Mouse (Mus musculus): ENCODE measurements around the gene Vps37b.

The Vps37b gene

GRCm38 (mm10) chr5:124019348-124020216 is 12.5 kb downstream of the Vps37b start:
- DNase-seq = peak; percentile 63

- DNase-seq = no peak
Measured at GRCm38 (mm10) chr5:124018651-124019050, 13.4 kb downstream of the Vps37b start.

GRCm38 (mm10) chr5:124017941-124018340 is 14.1 kb downstream of the Vps37b start:
- DNase-seq = no peak

- DNase-seq = no peak
Measured at GRCm38 (mm10) chr5:124016291-124016821, 15.7 kb downstream of the Vps37b start.

GRCm38 (mm10) chr5:124015727-124016126 is 16.3 kb downstream of the Vps37b start:
- DNase-seq = no peak

- no peak for DNase-seq
Measured at GRCm38 (mm10) chr5:124014791-124015251, 17.2 kb downstream of the Vps37b start.

DNA sequence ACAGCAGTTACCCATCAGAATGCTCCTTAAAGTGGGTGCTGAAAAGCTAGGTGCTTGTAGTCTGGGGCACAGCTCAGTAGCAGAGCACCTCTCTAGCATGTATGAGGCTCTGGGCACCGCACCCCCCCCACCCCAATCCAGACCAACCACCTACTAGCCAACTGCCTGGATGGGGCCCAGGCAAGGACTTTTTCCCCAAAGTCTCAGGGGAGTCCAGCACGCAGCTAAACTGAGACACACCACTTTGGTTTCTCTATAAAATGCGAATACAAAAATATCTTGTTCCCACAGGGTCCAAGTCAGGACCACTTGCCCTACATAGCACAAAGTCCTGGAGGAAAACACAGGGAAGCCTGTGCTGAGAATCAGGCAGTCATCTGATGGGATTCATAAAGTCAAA is 17.9 kb downstream of the Vps37b start:
- DNase-seq = no peak

- DNase-seq = no peak
Measured at GRCm38 (mm10) chr5:124013747-124014146, 18.3 kb downstream of the Vps37b start.

GRCm38 (mm10) chr5:124012885-124013284 is 19.2 kb downstream of the Vps37b start:
- DNase-seq = no peak

- DNase-seq = no peak
Measured at GRCm38 (mm10) chr5:124011927-124012326, 20.1 kb downstream of the Vps37b start.

DNA sequence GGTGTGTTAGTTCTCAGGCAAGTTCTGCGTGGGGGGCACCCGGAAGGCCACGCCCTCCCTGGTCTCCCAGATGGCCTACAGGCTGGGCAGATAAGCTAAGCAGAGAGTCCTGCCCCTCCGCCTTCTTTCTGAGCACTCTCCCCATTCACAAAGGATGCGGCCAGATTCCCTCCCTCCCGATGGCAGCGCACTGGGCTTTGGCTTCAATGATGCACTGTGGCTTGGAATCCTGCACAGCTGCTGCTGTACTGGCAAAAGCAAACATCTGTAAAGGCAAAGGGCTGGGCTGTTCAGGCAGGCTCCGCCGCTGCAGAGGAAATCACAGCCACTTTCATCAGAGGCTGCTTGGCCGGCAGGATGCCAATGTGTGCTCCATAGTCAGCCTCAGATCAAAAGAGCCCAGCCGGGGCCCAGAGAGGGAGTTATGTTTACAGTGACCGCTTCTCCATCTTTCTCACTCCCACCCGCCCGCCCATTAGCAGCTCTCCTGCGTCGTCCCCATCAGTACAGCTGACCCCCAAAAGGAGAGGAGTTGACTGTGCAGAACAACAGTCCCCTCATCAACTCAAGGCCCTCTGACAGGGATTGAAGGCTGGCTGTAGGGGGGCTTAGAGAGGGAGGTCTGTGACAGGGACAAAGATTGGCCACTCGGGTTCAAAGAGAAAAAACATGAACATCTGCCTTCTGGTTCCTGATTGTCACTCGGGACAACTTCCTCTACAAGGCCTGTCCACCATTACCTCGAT is 21.0 kb downstream of the Vps37b start:
- no peak for DNase-seq

- DNase-seq = no peak
Measured at GRCm38 (mm10) chr5:124010077-124010476, 22.0 kb downstream of the Vps37b start.

- DNase-seq = no peak
Measured at GRCm38 (mm10) chr5:124006891-124007491, 25.1 kb downstream of the Vps37b start.

GRCm38 (mm10) chr5:124006082-124006873 is 25.8 kb downstream of the Vps37b start:
- no peak for DNase-seq

DNA sequence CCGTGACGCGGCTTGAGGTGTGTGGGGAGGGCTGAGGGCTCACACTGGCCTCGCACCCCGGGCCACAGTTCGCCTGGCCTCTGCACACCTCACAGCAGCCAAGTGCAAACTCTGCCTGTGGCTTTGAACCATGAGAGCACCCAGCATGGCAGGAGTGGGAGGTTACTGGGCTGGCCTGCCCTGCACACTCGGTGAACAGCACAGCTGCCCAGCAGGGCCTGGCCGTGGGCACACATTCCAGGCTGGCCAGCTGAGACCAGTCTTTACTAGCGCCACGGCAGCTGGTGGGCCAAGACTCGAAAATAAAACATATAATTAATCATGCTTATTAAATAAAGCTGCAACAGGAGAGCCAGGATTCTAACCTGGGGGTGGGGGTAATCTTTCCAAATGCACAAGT is 26.5 kb downstream of the Vps37b start:
- DNase-seq = no peak

DNA sequence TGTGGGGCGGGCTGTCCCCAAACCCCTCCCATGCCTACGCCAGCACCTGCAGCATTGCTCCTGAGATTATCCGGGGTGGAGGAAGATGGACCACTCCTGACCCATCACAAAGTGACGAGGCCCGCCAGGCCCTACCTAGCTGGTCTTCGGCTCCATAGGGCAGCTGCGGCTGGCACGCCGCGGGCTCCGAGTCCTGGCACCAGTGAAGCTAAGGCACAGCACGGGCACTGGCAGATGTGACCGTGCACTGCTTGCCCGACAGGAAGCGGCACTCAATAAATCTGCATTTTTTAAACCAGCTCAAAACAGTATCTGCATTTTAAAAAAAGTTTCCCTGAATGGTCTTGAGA is 26.9 kb downstream of the Vps37b start:
- DNase-seq = no peak

GRCm38 (mm10) chr5:124004356-124005150 is 27.5 kb downstream of the Vps37b start:
- peak; percentile 55 for DNase-seq

DNA sequence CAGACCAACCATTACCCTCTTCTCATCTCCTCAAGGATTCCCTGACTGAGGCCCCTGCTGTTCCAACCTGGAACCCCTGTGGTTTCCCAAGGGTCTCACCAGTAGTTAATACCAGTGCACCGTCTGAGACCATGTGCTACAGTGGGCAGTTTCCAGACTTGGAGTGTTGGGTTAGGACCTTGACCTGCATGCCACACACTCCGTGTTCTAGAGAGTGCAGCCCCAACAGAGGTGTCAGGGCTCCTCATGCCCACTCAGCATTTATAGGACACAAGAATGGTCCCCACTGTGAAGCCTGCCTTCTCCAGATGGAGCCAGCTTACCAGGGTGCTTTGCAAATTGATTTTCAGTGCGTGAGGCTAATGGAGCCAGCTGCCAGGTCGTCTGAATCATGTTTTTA is 28.7 kb downstream of the Vps37b start:
- no peak for DNase-seq

- DNase-seq = no peak
Measured at GRCm38 (mm10) chr5:124002876-124003275, 29.2 kb downstream of the Vps37b start.

DNA sequence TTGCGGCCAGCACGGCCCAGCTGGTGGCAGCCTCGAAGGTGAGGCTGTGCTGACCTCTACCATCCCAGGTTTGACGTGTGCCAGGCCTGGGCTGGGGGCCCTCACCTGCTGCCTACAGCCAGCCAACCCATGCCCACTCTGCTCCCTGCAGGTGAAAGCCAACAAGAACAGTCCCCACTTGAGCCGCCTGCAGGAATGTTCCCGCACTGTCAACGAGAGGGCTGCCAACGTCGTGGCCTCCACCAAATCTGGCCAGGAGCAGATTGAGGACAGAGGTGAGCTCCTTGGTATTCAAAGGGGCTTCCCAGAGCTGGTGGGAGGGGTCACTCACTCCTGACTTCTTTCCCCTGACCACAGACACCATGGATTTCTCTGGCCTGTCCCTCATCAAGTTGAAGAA is 30.8 kb downstream of the Vps37b start:
- no peak for DNase-seq

DNA sequence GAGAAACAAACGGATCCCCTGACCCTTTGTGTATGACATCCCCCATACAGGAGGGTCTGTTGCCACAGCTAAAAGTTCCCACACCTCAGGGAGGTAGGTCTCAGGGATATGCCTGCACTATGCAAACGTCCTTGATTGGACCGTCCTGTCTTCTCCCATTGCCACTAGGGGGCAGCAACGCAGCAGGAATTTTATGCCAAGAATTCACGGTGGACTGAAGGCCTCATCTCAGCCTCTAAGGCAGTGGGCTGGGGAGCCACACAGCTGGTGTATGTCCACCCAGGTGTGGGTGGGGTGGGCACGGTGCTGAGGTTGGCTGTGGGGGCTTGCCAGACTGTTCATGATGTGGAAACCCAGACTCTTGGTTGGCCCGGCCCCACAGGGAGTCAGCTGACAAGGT is 31.2 kb downstream of the Vps37b start:
- DNase-seq = peak; percentile 96

- DNase-seq = no peak
Measured at GRCm38 (mm10) chr5:123998370-123998769, 33.7 kb downstream of the Vps37b start.

Measured in thymus, postnatal 4 days (tissue).